Mouse (Mus musculus) liver, embryonic 13.5 days (tissue): ENCODE data around the gene Cbx6. TPM values are rescaled to one million over a fixed set of nuclear protein-coding genes. Genes with fewer than 3 reads are reported as not detected.
"Not testable (repeated sequence)": the region's sequence is repeated elsewhere in the genome, so short reads cannot be mapped to it uniquely, and the experiment has no call there.

Experiments used
- ATAC-seq: fragments of 200-750 bp; cut with Nextera tagmentation; 2 replicates; pipeline ENCODE4 v1.8.0; 2017; ENCODE audit warnings: low read depth, mild to moderate bottlenecking, moderate number of reproducible peaks, moderate library complexity
- DNase-seq: peaks from one replicate; pipeline ENCODE4 v3.0.0; 2022
- H3K27ac ChIP-seq: fragments of 300-500 bp; sonication (generic); 2 replicates; pipeline ENCODE4 v1.5.1; 2015; ENCODE audit warnings: moderate library complexity, mild to moderate bottlenecking, inconsistent platforms
- H3K27me3 ChIP-seq: fragments of 300-500 bp; sonication (generic); 2 replicates; pipeline ENCODE4 v1.6.1; 2015; ENCODE audit warnings: mild to moderate bottlenecking, inconsistent platforms
- H3K36me3 ChIP-seq: fragments of 300-500 bp; sonication (generic); 2 replicates; pipeline ENCODE4 v1.6.1; 2015; ENCODE audit warnings: mild to moderate bottlenecking, inconsistent platforms
- H3K4me1 ChIP-seq: fragments of 300-500 bp; sonication (generic); replicated peaks from 2 replicates; pipeline ENCODE4 v1.6.1; 2015; ENCODE audit warnings: inconsistent platforms
- H3K4me2 ChIP-seq: fragments of 300-500 bp; sonication (generic); 2 replicates; pipeline ENCODE4 v1.6.1; 2015; ENCODE audit warnings: inconsistent platforms, mild to moderate bottlenecking, moderate library complexity
- H3K4me3 ChIP-seq: fragments of 300-500 bp; sonication (generic); replicated peaks from 2 replicates; pipeline ENCODE4 v1.5.1; 2015; ENCODE audit warnings: mild to moderate bottlenecking, inconsistent platforms
- H3K9ac ChIP-seq: fragments of 300-500 bp; sonication (generic); 2 replicates; pipeline ENCODE4 v1.6.1; 2015; ENCODE audit warnings: mild to moderate bottlenecking, inconsistent platforms
- H3K9me3 ChIP-seq: fragments of 300-500 bp; sonication (generic); replicated peaks from 2 replicates; pipeline ENCODE4 v1.6.1; 2016; ENCODE audit warnings: inconsistent platforms
- WGBS: fragments of 180-500 bp; shearing (Covaris S2); methylation state at CpG from one replicate; pipeline ENCODE4 v1.1.7; 2015; ENCODE audit not compliant: insufficient replicate concordance; 5-methylcytosine and 5-hydroxymethylcytosine counted together
- polyA plus RNA-seq: library from polyadenylated mRNA; unstranded; fragments of >200 nt; fragmentation: Nextera tagmentation; extraction: Ambion mirVana; gene quantifications from 2 replicates; pipeline ENCODE4 v1.2.1, GENCODE M21; 2015

Gene Cbx6
- polyA plus RNA-seq, 1 experiment from 2014 or later = 9.7 TPM

DNA sequence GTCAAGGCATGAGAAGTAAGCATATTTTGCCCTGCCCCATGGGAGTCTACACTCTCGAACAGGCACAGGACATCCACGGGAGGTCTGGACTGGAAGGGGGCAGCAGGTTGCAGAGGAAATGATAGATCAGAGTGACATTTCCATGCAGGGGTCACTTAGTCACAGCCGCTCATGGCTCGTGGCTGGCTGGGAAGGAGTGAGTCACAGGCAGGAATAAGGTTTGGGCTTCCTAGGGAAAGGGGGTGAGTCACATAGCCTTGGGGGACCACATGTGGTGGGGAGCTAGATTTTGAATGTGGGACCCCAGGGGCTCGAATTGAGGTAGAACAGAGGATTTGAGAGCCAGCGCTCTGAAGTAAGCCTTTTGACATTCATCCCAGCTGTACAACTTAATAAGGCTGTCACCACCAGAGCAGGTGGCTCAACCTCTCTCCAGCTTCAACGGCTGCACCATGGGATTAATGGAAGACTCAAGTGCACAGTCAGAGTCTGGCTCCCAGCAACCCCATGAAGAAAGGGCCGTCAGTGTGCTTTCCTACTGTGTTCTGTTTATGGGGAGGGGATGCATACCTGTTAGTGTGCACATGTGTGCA is 20.7 kb downstream of the Cbx6 start:
- H3K36me3 ChIP-seq = no peaks in the 10 kb centered on the region
- no peak for DNase-seq
- H3K9me3 ChIP-seq = peaks cover 5% of the 10 kb centered on the region; the same call in 1 of the 2 replicates
- H3K27ac ChIP-seq = no peak overlapping the region
- H3K4me1 ChIP-seq = no peaks in the 10 kb centered on the region
- no peak overlapping the region for H3K9ac ChIP-seq
- no peak for ATAC-seq
- 29% methylated on average over 8 of the region's 8 CpGs for WGBS
- no peak overlapping the region for H3K4me2 ChIP-seq
- no peak overlapping the region for H3K4me3 ChIP-seq
- peaks cover 41% of the 10 kb centered on the region for H3K27me3 ChIP-seq

DNA sequence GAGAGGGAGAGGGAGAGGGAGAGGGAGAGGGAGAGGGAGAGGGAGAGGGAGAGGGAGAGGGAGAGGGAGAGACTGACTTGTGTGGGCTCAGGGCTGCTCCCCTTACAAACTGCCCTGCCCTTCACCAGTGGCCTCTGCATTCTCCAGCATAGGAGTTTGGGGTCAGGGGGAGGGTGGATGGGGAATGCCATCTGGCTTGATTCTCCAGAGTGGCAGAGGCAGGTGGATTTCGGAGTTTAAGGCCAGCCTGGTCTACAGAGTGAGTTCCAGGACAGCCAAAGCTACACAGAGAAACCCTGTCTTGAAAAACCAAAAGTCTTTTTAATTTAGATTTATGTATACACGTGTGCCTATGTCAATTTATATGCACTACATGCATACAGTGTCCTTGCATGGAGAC is 21.6 kb downstream of the Cbx6 start:
- 35% methylated on average over 2 of the region's 2 CpGs for WGBS
- H3K27ac ChIP-seq, H3K9me3 ChIP-seq, H3K4me3 ChIP-seq, H3K4me2 ChIP-seq, H3K9ac ChIP-seq, ATAC-seq, H3K4me1 ChIP-seq, DNase-seq, H3K36me3 ChIP-seq: not testable (repeated sequence)
- H3K27me3 ChIP-seq = peaks cover 50% of the 10 kb centered on the region

- Histone ChIP-seq H3K27me3 (peaks cover 64% of the 10 kb centered on the region), H3K4me3 (no peak overlapping the region), H3K36me3 (no peaks in the 10 kb centered on the region), H3K9me3 (no peaks in the 10 kb centered on the region), H3K9ac (no peak overlapping the region), H3K4me2 (no peak overlapping the region), H3K4me1 (no peaks in the 10 kb centered on the region), H3K27ac (no peak overlapping the region)
- ATAC-seq (no peak), DNase-seq (no peak)
- 45% methylated on average over 4 of the region's 4 CpGs for WGBS
These were observed 23.5 kb downstream of the Cbx6 start for GRCm38 (mm10) chr15:79810997-79811396.

DNA sequence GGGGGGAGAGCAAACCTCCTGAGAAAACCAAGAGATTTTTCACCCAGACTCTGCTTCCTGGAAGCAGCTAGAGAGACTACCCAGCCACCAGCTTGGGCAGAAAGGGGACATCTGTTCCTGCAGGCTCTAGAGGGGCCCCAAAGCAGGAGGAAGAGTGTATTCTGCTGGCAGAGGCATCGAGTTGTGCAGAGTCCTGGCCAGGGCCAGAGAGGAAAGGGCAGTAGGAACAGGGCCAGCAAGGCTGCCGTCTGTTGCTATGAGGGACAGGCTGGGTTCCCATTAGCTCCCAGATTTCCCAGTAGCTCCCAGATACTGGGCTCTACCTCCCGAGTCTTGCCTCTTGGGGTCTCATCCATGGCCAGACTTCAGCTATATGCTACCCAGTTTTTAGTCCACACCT is 24.4 kb downstream of the Cbx6 start:
- DNase-seq = no peak
- peaks cover 73% of the 10 kb centered on the region for H3K27me3 ChIP-seq
- no peaks in the 10 kb centered on the region for H3K4me1 ChIP-seq
- H3K27ac ChIP-seq = no peak overlapping the region
- H3K36me3 ChIP-seq = no peaks in the 10 kb centered on the region
- WGBS = 33% methylated on average over 3 of the region's 3 CpGs
- H3K9me3 ChIP-seq = no peaks in the 10 kb centered on the region
- no peak overlapping the region for H3K4me2 ChIP-seq
- no peak overlapping the region for H3K4me3 ChIP-seq
- no peak overlapping the region for H3K9ac ChIP-seq
- ATAC-seq = no peak

DNA sequence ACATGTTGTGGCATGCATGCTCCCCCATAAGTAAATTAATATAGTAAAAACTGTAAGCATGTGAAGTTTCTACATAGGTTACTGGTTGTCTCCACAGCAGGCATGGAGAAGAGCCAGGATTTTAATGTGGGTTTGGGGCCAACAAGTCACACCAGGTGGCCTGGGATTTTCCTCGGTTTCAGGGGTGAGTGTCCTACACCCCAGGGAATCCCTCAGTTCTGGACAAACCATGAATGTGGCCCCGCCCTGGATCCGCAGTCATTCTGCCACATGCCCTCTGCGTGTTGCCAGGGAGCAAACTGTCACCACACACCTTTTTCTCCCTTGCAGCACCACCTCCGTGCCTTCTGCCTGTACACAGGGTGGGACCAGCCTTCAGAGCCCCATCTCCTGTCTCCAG is 25.8 kb downstream of the Cbx6 start:
- no peak for DNase-seq
- ATAC-seq = no peak
- Histone ChIP-seq H3K27ac (no peak overlapping the region), H3K9me3 (no peaks in the 10 kb centered on the region), H3K27me3 (peaks cover 81% of the 10 kb centered on the region), H3K4me2 (no peak overlapping the region), H3K4me1 (peaks cover 8% of the 10 kb centered on the region), H3K36me3 (no peaks in the 10 kb centered on the region), H3K4me3 (no peak overlapping the region), H3K9ac (no peak overlapping the region)
- 39% methylated on average over 5 of the region's 5 CpGs for WGBS

GRCm38 (mm10) chr15:79808114-79808513 is 26.4 kb downstream of the Cbx6 start:
- Histone ChIP-seq H3K27me3 (peaks cover 85% of the 10 kb centered on the region), H3K4me2 (no peak overlapping the region), H3K9ac (no peak overlapping the region), H3K27ac (no peak overlapping the region), H3K4me3 (no peak overlapping the region), H3K9me3 (no peaks in the 10 kb centered on the region), H3K4me1 (peaks cover 8% of the 10 kb centered on the region), H3K36me3 (no peaks in the 10 kb centered on the region)
- DNase-seq = no peak
- WGBS = 18% methylated on average over 5 of the region's 5 CpGs
- no peak for ATAC-seq

- Histone ChIP-seq H3K9ac (no peak overlapping the region), H3K27me3 (peaks cover 91% of the 10 kb centered on the region), H3K27ac (no peak overlapping the region), H3K4me1 (peaks cover 8% of the 10 kb centered on the region), H3K36me3 (no peaks in the 10 kb centered on the region), H3K4me2 (no peak overlapping the region), H3K9me3 (no peaks in the 10 kb centered on the region), H3K4me3 (no peak overlapping the region)
- no peak for DNase-seq
- 32% methylated on average over 1 of the region's 1 CpGs for WGBS
- no peak for ATAC-seq
These were observed 27.4 kb downstream of the Cbx6 start for GRCm38 (mm10) chr15:79807050-79807449.

DNA sequence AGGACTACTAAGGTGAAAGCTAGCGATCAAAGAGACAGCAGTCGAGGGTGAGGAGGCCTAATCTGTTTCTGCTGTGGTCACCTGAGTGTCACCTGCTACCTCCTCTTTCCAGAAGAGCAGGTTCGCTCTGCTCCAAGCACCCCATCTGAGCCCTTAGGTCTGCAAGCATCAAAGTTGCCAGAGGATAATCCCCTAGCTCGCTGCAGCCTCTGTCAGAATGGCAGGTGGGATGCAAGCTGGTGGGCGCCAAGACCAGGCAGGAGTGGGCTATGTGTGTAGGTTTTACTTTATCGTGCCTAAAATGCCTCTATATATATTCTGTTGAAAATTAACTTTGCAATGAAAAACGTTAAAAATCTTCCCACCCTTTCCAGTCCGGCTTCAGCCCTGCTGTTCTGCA is 29.2 kb downstream of the Cbx6 start:
- WGBS = 17% methylated on average over 8 of the region's 8 CpGs
- Histone ChIP-seq H3K9ac (no peak overlapping the region), H3K9me3 (no peaks in the 10 kb centered on the region), H3K27ac (no peak overlapping the region), H3K4me3 (no peak overlapping the region), H3K27me3 (peaks cover 90% of the 10 kb centered on the region), H3K36me3 (no peaks in the 10 kb centered on the region), H3K4me2 (peak overlapping the region; percentile 74; the same call in 1 of the 2 replicates), H3K4me1 (peaks cover 8% of the 10 kb centered on the region)
- no peak for DNase-seq
- ATAC-seq = no peak

DNA sequence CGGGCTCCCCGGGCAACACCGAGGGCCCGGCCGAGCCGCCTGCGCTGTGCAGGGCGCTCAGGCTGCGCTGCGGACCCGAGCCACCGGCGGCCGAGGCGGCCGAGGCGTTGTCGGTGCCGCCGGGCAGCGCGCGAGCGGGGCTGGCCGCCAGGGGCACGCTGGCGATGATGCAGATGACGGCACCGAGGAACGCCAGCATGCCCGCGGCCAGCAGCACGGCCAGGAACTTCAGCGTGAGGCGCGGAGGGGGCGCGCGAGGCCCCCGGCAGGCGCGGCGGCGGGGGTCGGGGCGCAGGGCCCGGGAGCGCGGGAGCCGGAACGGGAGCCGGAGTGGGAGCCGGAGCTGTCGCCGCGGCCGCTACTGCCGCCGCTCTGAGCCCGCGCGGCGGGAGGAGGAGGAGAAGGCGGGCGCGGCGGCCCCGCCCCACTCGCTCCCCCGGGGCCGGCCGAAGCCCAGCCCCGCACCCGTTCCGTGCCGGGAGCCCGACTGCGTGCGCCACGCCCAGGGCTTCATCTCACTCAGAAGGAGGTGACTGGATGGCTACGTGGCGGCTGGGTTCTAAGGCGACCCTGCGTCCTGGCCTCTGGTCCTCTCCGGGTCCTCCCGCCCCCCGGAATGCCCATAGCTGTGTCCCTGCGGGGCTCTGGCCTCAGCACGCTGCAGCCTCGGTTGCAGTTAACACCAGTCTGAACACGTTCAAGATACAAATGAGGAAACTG is 30.0 kb downstream of the Cbx6 start, which contains the start of gene Nptxr:
Nptxr (minus strand) TSS at position 415 of the 720 bp plus-strand sequence.
- DNase-seq = no peak
- 1% methylated on average over 66 of the region's 91 CpGs for WGBS
- no peak; the same call in 1 of the 2 replicates for ATAC-seq

DNA sequence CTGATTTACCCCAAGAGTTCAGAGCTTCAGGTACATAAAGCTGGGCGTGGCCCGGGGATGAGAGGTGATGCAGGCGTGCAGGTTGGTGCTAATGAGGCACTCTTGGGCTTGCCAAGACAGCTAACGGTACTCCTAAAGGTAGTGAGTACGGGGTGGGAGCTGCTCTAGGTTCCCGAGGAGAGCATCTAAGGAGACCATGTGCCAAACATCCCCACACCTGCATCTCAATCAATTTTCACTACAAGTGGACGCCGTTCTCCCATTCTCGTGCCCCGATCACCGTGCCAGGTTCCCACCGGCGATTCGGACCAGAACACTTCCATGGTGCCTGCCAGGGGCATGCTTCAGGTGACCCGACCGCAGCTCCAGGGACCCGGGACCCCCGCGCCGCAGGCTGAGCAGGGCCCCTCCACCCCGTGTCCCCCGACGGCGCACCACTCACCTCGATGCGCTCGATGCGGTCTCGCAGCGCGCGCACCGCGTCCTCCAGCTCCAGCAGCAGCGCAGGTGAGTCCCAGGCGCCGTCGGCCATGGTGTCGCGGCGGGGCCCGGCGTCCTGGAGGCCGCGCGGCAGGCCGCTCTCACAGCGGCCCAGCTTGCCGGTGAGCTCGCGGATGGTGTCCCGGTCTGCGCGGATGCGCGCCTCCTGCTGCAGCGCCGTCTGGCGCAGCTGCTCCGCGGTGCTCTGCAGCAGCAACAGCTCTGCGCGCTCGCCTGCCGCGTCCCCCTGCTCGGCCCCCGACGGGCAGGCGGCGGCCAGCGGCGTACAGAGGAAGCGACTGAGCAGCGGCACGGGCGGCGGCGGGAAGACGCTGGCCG is 30.7 kb downstream of the Cbx6 start:
- H3K36me3 ChIP-seq = no peaks in the 10 kb centered on the region
- peaks cover 90% of the 10 kb centered on the region for H3K27me3 ChIP-seq
- H3K27ac ChIP-seq = no peak overlapping the region
- H3K9ac ChIP-seq = no peak overlapping the region; the same call in 1 of the 2 replicates
- DNase-seq (no peak), ATAC-seq (no peak)
- no peaks in the 10 kb centered on the region for H3K9me3 ChIP-seq
- peak overlapping the region; percentile 74 for H3K4me2 ChIP-seq
- peaks cover 8% of the 10 kb centered on the region for H3K4me1 ChIP-seq
- H3K4me3 ChIP-seq = peak overlapping the region; percentile 56
- WGBS = 6% methylated on average over 76 of the region's 81 CpGs

More for the DNA sequence above, 30.0 kb downstream of the Cbx6 start, which contains the start of gene Nptxr:
- H3K9ac ChIP-seq = no peak within 1 kb of the TSS; the same call in 1 of the 2 replicates
- no peaks in the 10 kb centered on the region for H3K9me3 ChIP-seq
- H3K36me3 ChIP-seq = no peaks in the 10 kb centered on the region
- H3K4me1 ChIP-seq = peaks cover 8% of the 10 kb centered on the region
- peak within 1 kb of the TSS; percentile 74 for H3K4me2 ChIP-seq
- peak within 1 kb of the TSS; percentile 56 for H3K4me3 ChIP-seq
- H3K27ac ChIP-seq = no peak within 1 kb of the TSS
- peaks cover 93% of the 10 kb centered on the region for H3K27me3 ChIP-seq

DNA sequence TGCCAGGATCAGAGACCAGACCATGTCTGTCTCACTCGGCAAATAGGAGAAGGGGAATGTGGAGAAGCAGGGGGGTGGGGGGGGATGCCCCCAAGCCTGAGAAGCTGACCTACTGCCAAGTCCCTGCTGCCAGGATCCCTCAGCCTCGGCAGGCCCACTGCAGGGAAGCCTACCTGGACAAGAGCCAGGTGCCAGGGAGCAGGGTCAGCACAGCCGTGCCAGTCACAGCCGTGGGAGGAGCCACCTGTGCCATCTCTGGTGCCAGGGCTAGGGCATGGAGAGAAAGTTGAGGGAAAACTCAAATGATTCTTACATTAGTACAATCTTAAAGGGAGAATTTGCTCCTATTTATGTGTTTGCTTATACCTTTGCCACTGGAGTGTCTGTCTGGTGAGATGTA is 32.2 kb downstream of the Cbx6 start:
- H3K9me3 ChIP-seq = no peaks in the 10 kb centered on the region
- no peak overlapping the region for H3K9ac ChIP-seq
- H3K4me1 ChIP-seq = peaks cover 8% of the 10 kb centered on the region
- no peak overlapping the region for H3K27ac ChIP-seq
- H3K4me2 ChIP-seq = no peak overlapping the region
- DNase-seq (no peak), ATAC-seq (no peak)
- WGBS = 60% methylated on average over 4 of the region's 4 CpGs
- no peaks in the 10 kb centered on the region for H3K36me3 ChIP-seq
- H3K27me3 ChIP-seq = peaks cover 83% of the 10 kb centered on the region
- H3K4me3 ChIP-seq = no peak overlapping the region
